Comparison of ENCODE assay signal across 28 mouse cellular contexts in the genomic region with DNA sequence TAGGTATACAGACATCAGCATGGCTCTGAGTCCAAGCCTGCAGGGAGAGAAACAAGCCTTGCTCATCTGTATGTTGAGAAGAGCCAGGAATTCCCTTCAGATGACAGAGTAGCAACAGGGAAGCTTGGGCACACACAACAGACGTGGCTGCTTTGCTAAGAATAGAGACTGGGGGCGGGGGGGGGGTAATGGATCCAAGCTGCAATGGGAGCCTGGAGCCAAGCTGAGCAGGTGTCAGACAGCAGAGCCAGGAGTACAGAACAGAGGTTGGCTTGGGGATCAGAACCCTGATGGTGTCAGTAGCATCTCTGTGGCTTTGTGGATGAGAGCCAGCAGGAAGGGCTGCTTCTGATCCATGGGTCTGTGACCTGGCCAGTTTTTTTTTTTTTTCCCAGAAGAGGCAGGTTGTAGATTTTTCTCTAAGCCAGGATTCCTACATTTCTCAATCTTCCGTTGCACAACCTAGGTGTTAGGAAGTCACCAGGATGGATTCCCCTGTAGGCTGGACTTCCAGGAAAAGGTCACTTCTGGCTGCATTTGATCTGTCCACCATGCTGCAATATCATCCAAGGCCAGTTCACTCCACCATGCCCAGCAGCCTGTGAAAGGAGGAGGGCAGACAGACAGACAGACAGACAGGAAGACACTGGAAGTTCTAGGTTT. TPM values are rescaled to one million over a fixed set of nuclear protein-coding genes. Genes with fewer than 3 reads are reported as not detected.
DNase-seq lines count a peak whose midpoint lies in the region; TF ChIP-seq lines count a peak whose summit lies in the region.
"Had no signal": no experiment of that assay in that cellular context is flagged by ENCODE, and none has a peak within 500 bp of the region (broad histone marks: within the 10 kb centered on the region; RNA-seq: fewer than 3 reads in every experiment).

No protein-coding gene starts in this region.

- H3K4me3 ChIP-seq in gastrocnemius, adult 2 months, result no peak overlapping the region
- H3K4me3 ChIP-seq in limb, embryonic 10.5 days, result no peak overlapping the region
- H3K4me3 ChIP-seq: embryonic facial prominence, embryonic 12.5 days; erythroblast, embryonic 14.5 days; heart, embryonic 15.5 days; intestine, embryonic 15.5 days; liver, embryonic 13.5 days; lung, embryonic 15.5 days; stomach, embryonic 15.5 days had no signal

- no peak overlapping the region for H3K27ac ChIP-seq in gastrocnemius, adult 2 months
- no peak overlapping the region for H3K27ac ChIP-seq in limb, embryonic 10.5 days
- H3K27ac ChIP-seq: embryonic facial prominence, embryonic 12.5 days; heart, embryonic 15.5 days; intestine, embryonic 15.5 days; liver, embryonic 13.5 days; lung, embryonic 15.5 days; stomach, embryonic 15.5 days had no signal

- peaks cover 7% of the 10 kb centered on the region for H3K4me1 ChIP-seq in limb, embryonic 10.5 days
- H3K4me1 ChIP-seq: embryonic facial prominence, embryonic 12.5 days; heart, embryonic 15.5 days; intestine, embryonic 15.5 days; liver, embryonic 13.5 days; lung, embryonic 15.5 days; stomach, embryonic 15.5 days had no signal

- 74% methylated on average over 3 of the region's 3 CpGs for WGBS in limb, embryonic 10.5 days

- no peaks in the 10 kb centered on the region for H3K27me3 ChIP-seq in limb, embryonic 10.5 days (ENCODE audit: low read depth, poor library complexity, severe bottlenecking)
- H3K27me3 ChIP-seq: embryonic facial prominence, embryonic 12.5 days; heart, embryonic 15.5 days; intestine, embryonic 15.5 days; liver, embryonic 13.5 days; lung, embryonic 15.5 days; stomach, embryonic 15.5 days had no signal

- no peaks in the 10 kb centered on the region for H3K36me3 ChIP-seq in limb, embryonic 10.5 days
- H3K36me3 ChIP-seq: heart, embryonic 15.5 days; intestine, embryonic 15.5 days; liver, embryonic 13.5 days had no signal

- no peaks in the 10 kb centered on the region for H3K9me3 ChIP-seq in limb, embryonic 10.5 days (replicated peaks)
- H3K9me3 ChIP-seq: embryonic facial prominence, embryonic 12.5 days; heart, embryonic 15.5 days; intestine, embryonic 15.5 days; liver, embryonic 13.5 days; lung, embryonic 15.5 days; stomach, embryonic 15.5 days had no signal

- TF ChIP-seq CTCF in gastrocnemius, adult 2 months (IDR thresholded peaks at IDR 0.05), result no peak

- intact Hi-C loops in gastrocnemius, adult 2 months (cut with DNase I), result no loop called here

- peak; percentile 78 to 86 for DNase-seq in cerebellum, postnatal 10 days
- DNase-seq in cerebellum, adult 8-10 months, result no peak
- DNase-seq in gastrocnemius, adult 2 months, result peak; percentile 70
- DNase-seq in gastrocnemius, postnatal 4 days (ENCODE audit: low spot score in 2 of 2), result no peak
- DNase-seq in layer of hippocampus, adult 11-12 months (ENCODE audit: low spot score), result peak; percentile 14
- no peak for DNase-seq in layer of hippocampus, postnatal 25 days (ENCODE audit: extremely low spot score in 1 of 2, low spot score in 1 of 2)
- DNase-seq in Muller cell, postnatal 12 days (ENCODE audit: inconsistent ontology term), result peak; percentile 82
- no peak for DNase-seq in limb, embryonic 10.5 days (ENCODE audit: low spot score)
- DNase-seq: adrenal gland, postnatal 10 days; kidney, adult 9 months; kidney, postnatal 36 days; liver, embryonic 13.5 days; right cerebral cortex, postnatal 25 days had no signal

RNA-seq across cellular contexts. Expression of a gene that starts 5.8 kb away (rescaled TPM):
- 1 to 10 TPM in 1 of 2 experiments, not detected in 1; 1.3 TPM for total RNA-seq in gastrocnemius, adult 2 months (2021)
- 1 to 10 TPM; 1.9 to 4.2 TPM for total RNA-seq in gastrocnemius, postnatal 4 days (2021)
- not detected for total RNA-seq in layer of hippocampus, postnatal 25 days (2021)
- not detected in 2 replicates for polyA plus RNA-seq in limb, embryonic 10.5 days (2016; fragmentation: Nextera tagmentation; extraction: Ambion mirVana)
- total RNA-seq: ES-E14; left cerebral cortex, postnatal 36 days had no signal
- polyA plus RNA-seq: activated CD4-positive, CD25-positive, alpha-beta regulatory T cell, adult 4 months; CD4-positive, CD25-positive, alpha-beta regulatory T cell, adult 4 months; cerebellum, adult 2 months; cortical plate, adult 2 months; embryonic facial prominence, embryonic 12.5 days; erythroblast, embryonic 14.5 days; heart, embryonic 15.5 days; intestine, embryonic 15.5 days; liver, embryonic 13.5 days; lung, embryonic 15.5 days had no signal

RNA-seq across cellular contexts. Expression of a gene that starts 17.4 kb away (rescaled TPM):
- not detected for total RNA-seq in gastrocnemius, adult 2 months (2021)
- not detected for total RNA-seq in gastrocnemius, postnatal 4 days (2021)
- total RNA-seq in layer of hippocampus, postnatal 25 days (2021), result not detected
- not detected in 2 replicates for polyA plus RNA-seq in limb, embryonic 10.5 days (2016; fragmentation: Nextera tagmentation; extraction: Ambion mirVana)
- total RNA-seq: ES-E14; hematopoietic stem cell, adult 5-6 weeks; left cerebral cortex, postnatal 36 days had no signal
- polyA plus RNA-seq: cerebellum, adult 2 months; cortical plate, adult 2 months; embryonic facial prominence, embryonic 12.5 days; erythroblast, embryonic 14.5 days; frontal cortex, adult 2 months; heart, embryonic 15.5 days; intestine, embryonic 15.5 days; liver, embryonic 13.5 days; lung, embryonic 15.5 days; stomach, embryonic 15.5 days; thymus, postnatal 0 days had no signal

RNA-seq across cellular contexts. Expression of a gene that starts 23.7 kb away (rescaled TPM):
- not detected for total RNA-seq in gastrocnemius, adult 2 months (2021)
- total RNA-seq in gastrocnemius, postnatal 4 days (2021), result not detected
- not detected for total RNA-seq in layer of hippocampus, postnatal 25 days (2021)
- polyA plus RNA-seq in limb, embryonic 10.5 days (2016; fragmentation: Nextera tagmentation; extraction: Ambion mirVana), result not detected in 2 replicates
- total RNA-seq: ES-E14; hematopoietic stem cell, adult 5-6 weeks; left cerebral cortex, postnatal 36 days had no signal
- polyA plus RNA-seq: cerebellum, adult 2 months; cortical plate, adult 2 months; embryonic facial prominence, embryonic 12.5 days; erythroblast, embryonic 14.5 days; frontal cortex, adult 2 months; heart, embryonic 15.5 days; intestine, embryonic 15.5 days; liver, embryonic 13.5 days; lung, embryonic 15.5 days; stomach, embryonic 15.5 days had no signal

Comparison
In these comparisons a context has a peak if more than half of its experiments do, and no peak if none do; other contexts are left out.
1. DNase-seq: peak in cerebellum, postnatal 10 days (2 of 2), gastrocnemius, adult 2 months (single experiment), layer of hippocampus, adult 11-12 months (single experiment) and Muller cell, postnatal 12 days (single experiment); none in cerebellum, adult 8-10 months (single experiment), gastrocnemius, postnatal 4 days (0 of 2), layer of hippocampus, postnatal 25 days (0 of 2) and limb, embryonic 10.5 days (single experiment).